Mouse (Mus musculus): ENCODE measurements at regions not wholly inside any gene's neighbourhood (a gene's known extent, or its start where the extent isn't known, plus 50 kb on each side); places are given as distances from the start of the nearest gene placed in this dataset.

DNA sequence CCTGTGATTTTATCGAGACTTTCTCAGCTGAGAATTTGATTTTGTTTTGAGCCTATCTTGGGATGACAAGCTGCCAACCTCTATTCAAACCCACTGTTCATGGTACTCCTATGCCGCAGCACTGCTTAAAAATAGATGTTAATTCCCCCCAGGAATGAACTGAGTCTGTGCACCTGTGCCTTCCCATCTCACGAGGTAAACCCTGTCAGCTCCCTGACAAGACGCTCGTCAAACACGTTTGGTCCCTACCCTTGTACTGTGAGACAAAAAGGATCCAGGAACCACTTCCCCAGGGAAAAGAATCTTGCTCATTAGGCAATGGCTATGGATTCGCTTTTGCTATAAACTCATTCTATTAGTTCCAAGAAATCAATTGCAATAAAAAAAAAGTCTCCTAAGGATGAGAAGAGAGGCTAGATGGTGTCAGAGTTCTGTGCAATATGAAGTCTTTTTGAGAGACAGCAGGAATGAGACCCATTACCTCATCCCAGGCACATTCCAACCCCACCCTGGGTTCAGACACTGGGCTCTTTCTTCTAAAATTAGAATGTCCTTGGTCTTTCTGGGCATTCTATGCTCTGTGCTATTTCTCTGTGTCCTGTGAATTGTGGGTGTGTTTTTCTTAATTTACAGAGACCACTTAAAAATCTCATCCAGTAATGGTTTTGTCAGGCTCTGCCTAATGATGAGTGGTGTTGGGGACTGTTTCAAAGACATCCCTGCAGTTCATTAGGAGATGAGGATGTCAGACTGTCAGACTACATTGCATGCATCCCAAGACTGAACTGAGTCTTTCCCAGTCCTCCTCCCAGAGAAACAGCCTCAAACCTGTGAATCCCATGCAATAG lies 167.7 kb upstream of the Pabpc6 start:
- DNase-seq, result no peak

DNA sequence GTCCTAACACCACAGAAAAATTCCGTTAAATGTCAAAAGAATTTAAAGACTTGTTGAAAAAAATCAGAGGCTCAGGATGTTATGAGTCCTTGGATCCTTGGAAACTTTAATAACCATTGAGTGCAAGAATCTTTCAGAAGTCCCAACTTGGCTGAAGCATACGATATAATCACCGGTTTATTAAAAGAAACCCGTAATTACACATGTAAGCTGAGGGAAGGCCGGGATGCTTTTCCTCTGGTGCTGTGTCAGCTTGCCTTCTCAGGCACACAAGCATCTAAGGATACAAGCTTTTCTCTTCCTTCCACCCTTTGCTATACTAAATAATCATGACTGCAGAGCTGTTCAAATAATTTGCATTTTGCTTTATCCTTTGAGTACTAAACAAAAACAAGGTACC lies 160.4 kb upstream of the Pabpc6 start:
- no peak for DNase-seq

DNA sequence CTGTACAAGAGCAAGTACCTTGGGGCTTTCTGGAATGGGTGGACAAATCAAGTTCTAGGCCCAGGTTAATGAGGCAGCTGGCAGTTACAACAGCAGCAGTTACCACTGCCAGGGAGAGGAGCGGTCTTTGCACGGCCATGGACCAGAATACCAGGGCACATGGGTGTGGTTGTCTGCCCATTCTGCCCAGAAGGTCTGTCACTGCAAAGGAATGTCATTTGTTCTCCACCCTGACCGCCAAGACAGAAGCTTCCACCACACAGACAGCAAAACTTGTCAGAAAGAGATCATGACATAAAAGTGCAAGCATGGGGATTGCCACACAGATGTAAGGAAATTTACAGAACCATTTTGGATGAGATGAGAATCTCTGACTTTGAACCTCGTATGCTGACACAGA lies 151.8 kb upstream of the Pabpc6 start:
- DNase-seq, result no peak

GRCm38 (mm10) chr17:9817056-9817455 lies 147.5 kb upstream of the Pabpc6 start:
- no peak for DNase-seq

GRCm38 (mm10) chr17:9797069-9797468 lies 127.6 kb upstream of the Pabpc6 start:
- DNase-seq, result no peak

- no peak for DNase-seq
Observed at GRCm38 (mm10) chr17:9796225-9796988, 126.9 kb upstream of the Pabpc6 start.

GRCm38 (mm10) chr17:9778866-9779265 lies 109.3 kb upstream of the Pabpc6 start:
- DNase-seq, result no peak

- no peak for DNase-seq
Observed at GRCm38 (mm10) chr17:9777165-9777564, 107.6 kb upstream of the Pabpc6 start.

GRCm38 (mm10) chr17:9776286-9777016 lies 106.9 kb upstream of the Pabpc6 start:
- DNase-seq, result no peak

- no peak for DNase-seq
Observed at GRCm38 (mm10) chr17:9775668-9776151, 106.2 kb upstream of the Pabpc6 start.

- DNase-seq, result no peak
Observed at GRCm38 (mm10) chr17:9774740-9775629, 105.5 kb upstream of the Pabpc6 start.

- DNase-seq, result no peak
Observed at GRCm38 (mm10) chr17:9773744-9774143, 104.2 kb upstream of the Pabpc6 start.

DNA sequence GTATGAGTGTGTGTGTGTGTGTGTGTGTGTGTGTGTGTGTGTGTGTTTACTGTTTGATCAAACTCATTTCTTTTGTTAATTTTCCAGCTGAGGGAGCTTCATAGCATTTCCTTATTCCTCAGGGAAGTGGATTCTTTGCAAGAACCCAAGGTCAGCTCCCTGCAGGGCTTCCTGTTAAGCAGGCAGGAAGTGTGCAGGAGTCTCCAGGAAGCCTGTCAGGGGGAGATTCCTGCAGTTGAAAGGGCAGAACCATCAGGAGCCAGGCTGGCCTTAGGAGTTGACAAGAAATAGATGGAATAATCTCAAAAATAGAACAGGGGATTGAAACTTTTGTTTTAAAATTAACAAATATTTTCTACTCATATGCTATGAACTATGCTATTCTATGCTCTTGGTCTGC lies 98.8 kb upstream of the Pabpc6 start:
- DNase-seq, result no peak

DNA sequence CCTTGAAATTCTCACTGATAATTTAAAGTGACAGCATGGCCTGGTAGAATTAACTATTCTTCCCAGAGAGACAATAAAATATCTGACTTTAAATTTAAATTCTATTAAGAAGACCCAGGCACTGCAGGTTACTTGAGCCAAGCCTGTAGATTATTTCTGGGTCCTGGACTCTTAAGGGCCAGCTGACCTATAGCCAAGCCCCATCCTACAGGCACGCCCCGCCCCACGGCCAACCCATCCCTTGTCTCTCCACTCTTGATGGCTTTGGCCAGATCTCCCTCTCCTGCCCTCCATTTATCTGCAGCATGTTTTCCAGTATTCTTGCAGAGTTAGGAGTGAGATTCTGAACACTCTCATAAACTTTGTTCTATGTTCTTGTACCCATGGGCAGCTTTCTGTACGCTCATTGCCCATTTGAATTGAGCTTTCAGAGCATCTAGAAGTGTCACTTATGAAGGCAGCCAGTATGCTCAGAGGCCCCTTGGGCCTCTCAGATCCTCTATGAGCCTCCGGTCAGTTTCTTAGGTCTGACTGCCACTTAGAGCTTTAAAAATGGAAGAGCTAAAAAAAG lies 96.2 kb upstream of the Pabpc6 start:
- no peak for DNase-seq

DNA sequence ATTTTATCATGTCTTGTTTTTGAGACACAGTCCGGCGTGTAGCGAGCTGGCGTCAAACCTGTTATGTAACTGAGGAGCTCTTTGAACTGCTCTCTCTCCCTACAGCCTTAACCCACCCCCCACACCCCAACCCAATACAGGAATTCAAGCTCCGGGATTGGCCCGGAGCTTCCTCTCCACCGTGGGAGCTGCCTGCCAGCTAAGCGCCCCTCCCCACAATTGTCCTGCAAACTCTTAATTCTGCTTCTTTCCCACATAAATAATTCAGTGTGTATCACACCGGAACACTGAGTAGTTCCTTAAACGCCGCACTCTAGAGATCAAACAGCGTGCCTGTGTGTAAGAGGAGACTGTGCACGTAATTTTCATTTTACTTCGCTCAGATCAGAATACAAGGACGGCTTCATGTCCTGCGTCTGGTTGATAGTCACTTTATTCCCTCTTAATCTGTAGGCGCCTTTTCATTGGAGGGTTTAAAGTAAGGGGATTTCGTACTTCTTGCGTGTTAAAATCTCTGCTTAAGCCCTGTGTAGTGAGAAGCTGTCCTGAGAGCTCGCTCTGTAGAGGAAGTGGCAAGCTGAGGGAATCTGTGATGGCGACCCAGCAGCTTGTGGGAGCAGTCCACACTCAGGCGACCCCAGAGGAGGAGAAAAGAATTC lies 95.3 kb upstream of the Pabpc6 start:
- DNase-seq, result peak; percentile 53

GRCm38 (mm10) chr17:9764041-9764606 lies 94.6 kb upstream of the Pabpc6 start:
- no peak for DNase-seq

DNA sequence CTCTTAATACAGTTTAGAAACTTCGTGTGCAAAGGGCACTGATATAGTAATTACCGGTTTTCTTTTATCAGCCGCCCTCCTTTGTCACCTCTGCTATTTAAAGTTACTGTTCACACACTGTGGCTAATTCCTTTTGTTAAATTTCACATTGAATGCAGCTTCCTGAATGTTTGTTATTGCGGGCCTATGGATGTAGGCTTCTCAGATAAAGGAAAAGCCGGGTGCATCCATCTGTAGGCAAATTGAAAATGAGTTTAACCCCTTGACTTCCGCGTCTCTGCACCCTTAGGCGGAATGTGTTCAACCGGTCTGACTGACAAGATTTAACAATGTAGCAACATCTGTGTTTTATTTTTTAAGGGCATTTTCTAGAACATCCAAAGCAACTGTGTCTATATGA lies 93.6 kb upstream of the Pabpc6 start:
- no peak for DNase-seq

GRCm38 (mm10) chr17:9762436-9762835 lies 92.9 kb upstream of the Pabpc6 start:
- DNase-seq, result no peak

DNA sequence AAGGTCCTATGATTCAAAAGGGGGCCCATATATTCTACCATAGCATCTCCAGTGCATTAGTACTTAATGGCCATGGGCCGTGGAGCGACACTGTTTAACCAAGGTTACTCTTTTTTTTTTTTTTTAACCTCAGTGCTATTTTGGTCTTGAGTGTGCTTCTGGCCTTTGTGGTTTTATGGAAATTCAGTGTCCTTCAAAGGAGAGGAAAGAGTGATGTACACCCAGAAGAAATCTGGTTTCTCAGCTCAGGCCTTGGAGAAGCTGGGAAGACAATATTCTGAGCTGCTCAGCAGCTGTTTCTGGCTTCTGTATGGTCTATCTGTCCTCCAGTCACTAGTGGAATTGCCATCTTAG lies 91.2 kb upstream of the Pabpc6 start:
- DNase-seq, result no peak

GRCm38 (mm10) chr17:9760026-9760705 lies 90.6 kb upstream of the Pabpc6 start:
- DNase-seq, result no peak

Measured in cerebellum, adult 8-10 months (tissue).